Mouse (Mus musculus): ENCODE measurements around the gene Ly6g6d.

GRCm38 (mm10) chr17:35023756-35024155, 54.1 kb downstream of the Ly6g6d start:
- no peak for TF ChIP-seq TAL1 (conservative IDR thresholded peaks at IDR 0.05; ENCODE audit: low read depth, low read length)
- no peak for TF ChIP-seq CTCF (IDR thresholded peaks at IDR 0.05; ENCODE audit: low read depth, low read length)

Data from G1E (cell line).